ENCODE assay signal across 8 mouse cellular contexts in the genomic region with DNA sequence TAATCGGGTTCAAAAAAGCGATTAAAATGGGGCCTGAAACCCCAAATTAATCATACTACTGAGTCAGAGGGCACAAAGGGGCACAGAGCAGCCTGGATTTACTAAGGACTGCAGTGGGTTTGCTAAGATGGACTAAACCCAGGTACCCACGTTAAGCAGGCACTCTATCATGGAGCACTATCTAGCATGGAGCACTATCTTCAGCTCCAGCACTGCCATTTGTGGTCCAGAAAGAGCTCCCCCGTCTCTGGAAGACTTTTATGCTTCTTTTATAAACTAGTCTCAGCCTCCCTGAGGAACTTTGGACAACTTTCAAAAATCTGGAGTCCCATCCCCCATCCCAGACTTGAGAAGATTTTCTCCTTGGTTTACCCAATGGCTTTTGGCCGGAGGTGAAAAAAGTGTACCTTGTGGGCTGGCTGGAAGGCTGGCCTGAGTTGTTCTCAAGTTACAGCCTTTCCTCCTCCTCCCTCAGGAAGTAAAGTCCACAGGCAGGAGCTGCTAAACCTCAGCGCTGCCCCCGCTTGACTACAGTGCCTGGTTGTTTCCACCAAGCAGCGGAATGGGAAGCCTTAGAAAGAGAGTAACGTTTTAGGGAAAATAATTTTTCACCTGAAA. TPM values are rescaled to one million over a fixed set of nuclear protein-coding genes. Genes with fewer than 3 reads are reported as not detected.
A peak's percentile ranks its signal among the peaks of the same experiment; 100 is the strongest.
DNase-seq lines count a peak whose midpoint lies in the region; ATAC-seq and TF ChIP-seq lines count a peak whose summit lies in the region.

A gene (plus strand): TSS at position 467 of the 618 bp plus-strand sequence.

- H3K27ac ChIP-seq in liver, embryonic 12.5 days: no peak within 1 kb of the TSS
- H3K27ac ChIP-seq in embryonic facial prominence, embryonic 11.5 days (replicated peaks; ENCODE audit: low read depth, low read length): no peak within 1 kb of the TSS
- no peak within 1 kb of the TSS for H3K27ac ChIP-seq in intestine, postnatal 0 days (ENCODE audit: low read depth, low read length)

- no peak for ATAC-seq in liver, embryonic 12.5 days
- peak; percentile 57; the same call in 1 of the 2 replicates for ATAC-seq in embryonic facial prominence, embryonic 11.5 days (replicated peaks; ENCODE audit: insufficient number of reproducible peaks, low FRiP score, low TSS enrichment, low read depth)
- ATAC-seq in intestine, postnatal 0 days: peak; percentile 41; the same call in 1 of the 2 replicates

- WGBS in liver, embryonic 12.5 days (ENCODE audit: insufficient replicate concordance): 39% methylated on average over 9 of the region's 9 CpGs
- WGBS in embryonic facial prominence, embryonic 11.5 days: 21% methylated on average over 9 of the region's 9 CpGs
- WGBS in intestine, postnatal 0 days: 19% methylated on average over 9 of the region's 9 CpGs

- H3K36me3 ChIP-seq in liver, embryonic 12.5 days: no peaks in the 10 kb centered on the region
- H3K36me3 ChIP-seq in embryonic facial prominence, embryonic 11.5 days (replicated peaks; ENCODE audit: control insufficient read depth, insufficient read depth, low read depth, low read length): no peaks in the 10 kb centered on the region
- no peaks in the 10 kb centered on the region for H3K36me3 ChIP-seq in intestine, postnatal 0 days (ENCODE audit: control insufficient read depth, insufficient read depth)

- H3K4me1 ChIP-seq in liver, embryonic 12.5 days: 0 out of 2 replicates have a peak, but pooled peaks cover 12% of the 10 kb centered on the region
- H3K4me1 ChIP-seq in embryonic facial prominence, embryonic 11.5 days (ENCODE audit: control insufficient read depth, insufficient read depth, low read length): no peaks in the 10 kb centered on the region; the same call in 1 of the 2 replicates
- H3K4me1 ChIP-seq in intestine, postnatal 0 days (replicated peaks; ENCODE audit: control insufficient read depth, insufficient read depth, low read length): no peaks in the 10 kb centered on the region

- no peak within 1 kb of the TSS for H3K4me2 ChIP-seq in liver, embryonic 12.5 days
- H3K4me2 ChIP-seq in embryonic facial prominence, embryonic 11.5 days (ENCODE audit: low read depth, low read length): no peak within 1 kb of the TSS; the same call in 1 of the 2 replicates
- no peak within 1 kb of the TSS; the same call in 1 of the 2 replicates for H3K4me2 ChIP-seq in intestine, postnatal 0 days (replicated peaks; ENCODE audit: low read depth)

- no peaks in the 10 kb centered on the region for H3K9me3 ChIP-seq in liver, embryonic 12.5 days (replicated peaks)
- H3K9me3 ChIP-seq in embryonic facial prominence, embryonic 11.5 days (replicated peaks; ENCODE audit: control insufficient read depth, low read length): no peaks in the 10 kb centered on the region
- H3K9me3 ChIP-seq in intestine, postnatal 0 days (ENCODE audit: control insufficient read depth): no peaks in the 10 kb centered on the region

- intact Hi-C loops in left cerebral cortex, postnatal 25 days (cut with DNase I): no loop called here

- no peak within 1 kb of the TSS for H3K4me3 ChIP-seq in liver, embryonic 12.5 days
- no peak within 1 kb of the TSS for H3K4me3 ChIP-seq in embryonic facial prominence, embryonic 11.5 days (ENCODE audit: low read depth, low read length)
- H3K4me3 ChIP-seq in intestine, postnatal 0 days (ENCODE audit: low read depth, low read length): no peak within 1 kb of the TSS

- TF ChIP-seq CTCF in intestine, postnatal 0 days (IDR thresholded peaks at IDR 0.05; ENCODE audit: low read depth): 0 out of 2 replicates have a peak, but pooled peaks have one; percentile 7

- peak; percentile 46 for DNase-seq in liver
- DNase-seq in embryonic facial prominence, embryonic 11.5 days (ENCODE audit: low spot score): peak; percentile 79
- peak; percentile 61 for DNase-seq in lung, postnatal 10 days
- DNase-seq in right cerebral cortex, postnatal 36 days (ENCODE audit: low spot score in 2 of 2): no peak
- DNase-seq in left cerebral cortex, postnatal 25 days (ENCODE audit: low spot score in 2 of 2): no peak
- DNase-seq in right cerebral cortex, postnatal 14 days: no peak

- no peak within 1 kb of the TSS for H3K9ac ChIP-seq in liver, embryonic 12.5 days
- no peak within 1 kb of the TSS for H3K9ac ChIP-seq in embryonic facial prominence, embryonic 11.5 days (replicated peaks; ENCODE audit: low read length)
- H3K9ac ChIP-seq in intestine, postnatal 0 days (ENCODE audit: low read depth, low read length): no peak within 1 kb of the TSS

- no peaks in the 10 kb centered on the region for H3K27me3 ChIP-seq in liver, embryonic 12.5 days (replicated peaks)
- no peaks in the 10 kb centered on the region for H3K27me3 ChIP-seq in embryonic facial prominence, embryonic 11.5 days (ENCODE audit: control insufficient read depth, insufficient read depth, low read length)
- no peaks in the 10 kb centered on the region for H3K27me3 ChIP-seq in intestine, postnatal 0 days (replicated peaks; ENCODE audit: control insufficient read depth, insufficient read depth, low read length)

RNA-seq across cellular contexts. Expression of the gene that starts here (rescaled TPM):
- 1.0 and 1.2 TPM in 2 replicates for polyA plus RNA-seq in liver, embryonic 12.5 days (2016; fragmentation: Nextera tagmentation; extraction: Ambion mirVana)
- polyA plus RNA-seq in embryonic facial prominence, embryonic 11.5 days (2014; fragmentation: Nextera tagmentation; extraction: Ambion mirVana): 2.1 and 3.4 TPM in 2 replicates
- polyA plus RNA-seq in intestine, postnatal 0 days (2015; fragmentation: Nextera tagmentation; extraction: Ambion mirVana): 0.83 and 1.6 TPM in 2 replicates
- total RNA-seq in left cerebral cortex, postnatal 25 days (2021): 1 to 10 TPM; 1.7 TPM

Comparison
In these comparisons a context has a peak if more than half of its experiments do, and no peak if none do; other contexts are left out.
1. DNase-seq: peak in liver (single experiment), embryonic facial prominence, embryonic 11.5 days (single experiment) and lung, postnatal 10 days (single experiment); none in right cerebral cortex, postnatal 36 days (0 of 2), left cerebral cortex, postnatal 25 days (0 of 2) and right cerebral cortex, postnatal 14 days (single experiment).